Mouse (Mus musculus) lung, adult 10 weeks (tissue): Measurements from ENCODE around the gene Kcna2. TPM values are rescaled to one million over a fixed set of nuclear protein-coding genes. Genes with fewer than 3 reads are reported as not detected.

ENCODE experiments used
- polyA plus RNA-seq: library from polyadenylated mRNA; stranded (reverse); fragments of 350-450 nt; fragmentation: Illumina TruSeq; extraction: RNeasy Lipid Tissue Mini Kit (QIAGEN cat#74804); gene quantifications from one replicate; pipeline ENCODE4 v1.2.3, GENCODE M21; 2014; ENCODE audit warnings: low read depth, low replicate concordance; ENCODE audit not compliant: insufficient read depth

Kcna2 gene
- 1.8 TPM for polyA plus RNA-seq

GRCm38 (mm10) chr3:107100811-107101455 lies at the start of gene Kcna2:
Gene Kcna2 (plus strand): TSS chr3:107101146.

Other genes starting within 250 kb of the Kcna2 start
- gene Kcna3, start 65.0 kb upstream of the Kcna2 start, polyA plus RNA-seq: 0.52 TPM
- gene Kcna10, start 81.9 kb downstream of the Kcna2 start, polyA plus RNA-seq: not detected
- 0.32 TPM for gene Cym, start 120.6 kb downstream of the Kcna2 start, polyA plus RNA-seq
- not detected for gene A630076J17Rik, start 129.5 kb downstream of the Kcna2 start, polyA plus RNA-seq
- gene Prok1, start 138.6 kb downstream of the Kcna2 start, polyA plus RNA-seq: not detected
- 123 TPM for gene Lamtor5, start 177.7 kb downstream of the Kcna2 start, polyA plus RNA-seq
- 0.74 TPM for gene Slc16a4, start 190.1 kb downstream of the Kcna2 start, polyA plus RNA-seq
- 3.7 TPM for gene Rbm15, start 232.5 kb downstream of the Kcna2 start, polyA plus RNA-seq